Mouse (Mus musculus) lung, adult 2 months (tissue): ENCODE data around the gene Gosr1. TPM values are rescaled to one million over a fixed set of nuclear protein-coding genes. Genes with fewer than 3 reads are reported as not detected.
"Not testable (repeated sequence)": the region's sequence is repeated elsewhere in the genome, so short reads cannot be mapped to it uniquely, and the experiment has no call there.

Experiments used
- DNase-seq: peaks from one replicate; pipeline ENCODE4 v3.0.0; 2022
- H3K4me1 ChIP-seq: fragments of 200-500 bp; 2 replicates; pipeline ENCODE4 v1.6.1; 2011; ENCODE audit warnings: low read length; ENCODE audit not compliant: control insufficient read depth, insufficient read depth
- H3K4me3 ChIP-seq: fragments of 200-500 bp; replicated peaks from 2 replicates; pipeline ENCODE3; 2011; ENCODE audit warnings: low read depth, mild to moderate bottlenecking, control low read depth, low read length; ENCODE audit errors: extremely low read depth
- CTCF ChIP-seq: fragments of 200-500 bp; IDR thresholded peaks from 2 replicates; pipeline ENCODE4 v1.5.1; 2011; ENCODE audit warnings: mild to moderate bottlenecking, low read length, control low read depth; ENCODE audit not compliant: insufficient read depth
- POLR2A ChIP-seq: fragments of 200-500 bp; IDR thresholded peaks from 2 replicates; pipeline ENCODE4 v1.6.1; 2011; ENCODE audit warnings: low read depth, mild to moderate bottlenecking, control low read depth, low read length, borderline replicate concordance; ENCODE audit errors: extremely low read depth
- WGBS: fragments of 180-500 bp; shearing (Covaris S2); methylation state at CpG from one replicate; pipeline ENCODE4 v1.1.7; 2018; 5-methylcytosine and 5-hydroxymethylcytosine counted together
- polyA plus RNA-seq: library from polyadenylated mRNA; depleted of rRNA; stranded (reverse); fragments of >200 nt; gene quantifications from 2 replicates; pipeline ENCODE4 v1.2.3, GENCODE M21; 2012; rRNA removed

Gene Gosr1
- 14.3 and 21.2 TPM in 2 replicates for polyA plus RNA-seq

DNA sequence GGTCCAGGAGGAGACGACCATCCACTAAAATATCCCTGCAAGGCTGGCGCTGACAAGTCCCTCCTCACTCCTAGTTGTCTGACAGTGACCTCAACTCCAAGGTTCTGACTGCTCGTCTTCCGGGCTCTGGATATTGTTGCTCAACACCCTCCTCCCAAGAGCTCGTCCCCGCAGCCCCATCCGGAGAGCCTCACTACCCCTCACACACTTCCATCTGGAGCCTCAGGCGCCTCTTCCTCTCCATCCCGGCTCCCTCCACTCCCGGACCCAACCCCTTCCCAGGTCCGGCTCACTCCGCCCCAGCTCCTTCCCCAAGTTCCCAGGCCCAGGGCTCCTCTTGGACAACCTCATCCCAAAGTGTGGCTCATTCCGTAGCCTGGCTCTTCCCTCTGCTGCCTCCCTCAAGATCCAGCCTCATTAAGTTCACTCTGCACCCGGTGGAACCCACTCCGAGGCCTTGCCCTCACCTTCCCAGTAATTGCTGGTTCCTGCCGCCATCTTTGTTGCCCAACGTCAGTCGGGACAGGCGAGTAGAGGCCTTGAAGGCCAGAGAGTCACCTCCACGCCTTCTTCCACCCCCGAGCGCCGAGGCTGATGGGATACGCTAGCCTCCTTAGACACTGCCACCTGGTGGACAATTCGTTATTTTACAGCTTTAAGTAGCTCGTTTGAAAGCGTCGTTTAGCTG lies at the start of gene Gosr1:
Gene Gosr1, minus strand, starts transcription at position 527 of the 688 bp plus-strand sequence.
- peaks cover 2% of the 10 kb centered on the region; the same call in 1 of the 2 replicates for H3K4me1 ChIP-seq
- WGBS: under 1% methylated on average over 28 of the region's 28 CpGs
- H3K4me3 ChIP-seq: peak within 1 kb of the TSS; percentile 100
- TF ChIP-seq CTCF: peak; percentile 76
- peak; percentile 80; the same call in 1 of the 2 replicates for TF ChIP-seq POLR2A
- peak; percentile 84 for DNase-seq

DNA sequence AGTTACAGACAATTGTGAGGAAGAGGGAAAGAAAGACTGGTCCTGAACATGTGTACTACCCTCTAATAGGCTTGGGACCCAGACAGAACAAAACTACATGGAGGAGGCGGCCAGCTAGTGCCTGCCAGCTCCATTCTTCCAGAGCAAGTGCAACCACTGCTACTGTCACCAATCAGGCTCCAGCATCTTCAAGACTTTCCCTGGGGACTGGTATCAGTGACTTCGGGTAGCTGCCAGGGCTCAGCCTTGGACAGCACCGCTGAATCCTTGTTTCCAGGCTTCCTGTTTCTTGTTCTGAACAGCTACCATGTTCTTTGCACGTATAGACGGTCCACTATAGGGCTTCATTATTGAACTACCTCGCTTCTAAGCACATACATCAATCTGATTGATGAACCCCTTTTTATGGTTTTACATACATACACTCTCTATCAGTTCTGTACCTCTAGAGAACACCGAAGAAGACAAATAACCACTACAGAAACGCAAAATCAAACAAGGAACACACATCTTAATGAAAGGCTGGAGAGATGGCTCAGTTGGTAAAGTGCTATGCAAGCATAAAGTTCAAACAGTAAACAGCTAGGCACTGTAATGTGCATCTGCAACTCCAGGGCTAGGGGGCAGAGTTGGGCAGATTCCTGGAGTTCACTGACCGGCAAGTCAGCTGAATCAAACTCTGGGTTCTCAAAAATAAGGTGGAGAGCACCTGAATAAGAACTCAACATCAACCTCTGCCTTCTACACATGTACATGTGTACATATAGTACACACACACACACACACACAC lies 47.5 kb upstream of the Gosr1 start:
- 81% methylated on average over 9 of the region's 9 CpGs for WGBS
- no peak for DNase-seq
- Histone ChIP-seq H3K4me3 (no peak overlapping the region), H3K4me1 (no peaks in the 10 kb centered on the region; the same call in 1 of the 2 replicates)
- TF ChIP-seq POLR2A (no peak), CTCF (peak; percentile 63)

DNA sequence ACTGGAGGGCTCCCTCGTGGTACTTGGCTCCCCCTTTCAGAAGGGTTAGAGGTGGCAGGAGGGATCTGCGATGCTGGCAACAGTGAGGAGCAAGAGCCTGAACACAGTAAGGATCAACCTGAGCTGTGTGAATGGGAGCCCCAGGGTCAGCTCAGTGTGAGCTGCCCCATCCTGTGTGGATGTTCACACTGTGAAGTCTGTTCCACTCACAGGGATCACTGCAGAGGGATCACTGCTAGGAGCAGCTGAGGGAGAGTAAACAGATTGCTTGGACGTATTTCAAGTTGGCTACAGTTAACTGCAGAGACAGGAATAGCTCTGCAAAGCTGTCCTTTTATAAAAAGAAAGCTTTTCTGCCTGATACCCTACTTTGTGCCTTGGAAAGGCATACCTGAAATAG lies 46.1 kb upstream of the Gosr1 start:
- no peak overlapping the region for H3K4me3 ChIP-seq
- TF ChIP-seq CTCF (no peak), POLR2A (no peak)
- no peaks in the 10 kb centered on the region; the same call in 1 of the 2 replicates for H3K4me1 ChIP-seq
- DNase-seq: no peak
- WGBS: 28% methylated on average over 3 of the region's 3 CpGs

DNA sequence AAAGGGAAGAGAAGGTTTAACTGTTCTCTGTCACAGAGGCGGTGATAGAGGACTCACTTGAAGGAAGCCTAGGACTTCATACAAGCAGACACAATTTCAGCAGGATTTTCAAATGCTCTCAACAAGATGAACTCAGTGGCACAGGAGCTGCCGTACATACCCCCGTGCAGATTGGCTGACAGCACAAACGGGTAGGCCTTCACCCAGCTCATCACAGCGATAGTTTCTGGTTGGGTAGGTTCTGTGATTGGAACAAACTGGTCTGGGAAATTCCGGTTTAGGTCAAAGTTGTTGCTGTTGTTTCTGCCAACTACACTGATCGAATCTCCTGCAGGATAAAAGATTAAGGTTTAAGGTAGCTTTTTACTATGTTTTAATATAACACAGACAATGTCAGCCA lies 45.2 kb upstream of the Gosr1 start:
- TF ChIP-seq CTCF: no peak
- no peak for TF ChIP-seq POLR2A
- WGBS: 95% methylated on average over 7 of the region's 7 CpGs
- Histone ChIP-seq H3K4me3 (no peak overlapping the region), H3K4me1 (no peaks in the 10 kb centered on the region; the same call in 1 of the 2 replicates)
- DNase-seq: no peak

DNA sequence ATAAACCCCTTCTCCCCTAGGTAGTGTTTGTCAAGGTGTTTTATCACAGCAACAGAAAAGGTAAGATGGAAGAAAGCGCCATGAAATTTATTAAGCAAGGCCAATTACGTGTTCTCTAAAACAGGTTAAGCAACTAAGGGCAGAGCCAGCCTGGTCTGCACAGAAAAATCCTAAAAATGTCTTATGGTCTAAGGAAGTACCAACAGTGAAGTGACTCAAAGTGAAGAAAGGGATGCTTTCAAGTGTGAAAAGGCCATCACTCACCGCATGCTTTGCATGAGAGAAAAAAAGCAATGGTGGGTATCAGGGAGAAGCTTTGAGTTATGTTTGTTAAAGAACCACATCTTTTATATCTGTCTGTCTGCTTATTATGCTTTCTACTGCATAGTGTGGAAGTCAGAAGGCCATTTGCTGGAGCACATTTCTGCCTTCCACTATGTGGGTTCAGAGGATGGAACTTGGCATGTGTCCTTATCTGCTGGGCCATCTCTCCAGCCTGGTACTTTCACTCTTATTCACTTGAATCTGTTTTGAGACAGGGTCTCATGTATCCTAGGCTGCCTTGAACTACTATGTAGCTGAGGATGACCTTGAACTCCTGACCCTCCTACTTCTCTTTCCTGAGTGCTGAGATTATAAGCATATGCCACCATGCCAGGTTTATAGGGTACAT lies 43.8 kb upstream of the Gosr1 start:
- 90% methylated on average over 3 of the region's 3 CpGs for WGBS
- no peak for TF ChIP-seq CTCF
- TF ChIP-seq POLR2A: no peak

DNA sequence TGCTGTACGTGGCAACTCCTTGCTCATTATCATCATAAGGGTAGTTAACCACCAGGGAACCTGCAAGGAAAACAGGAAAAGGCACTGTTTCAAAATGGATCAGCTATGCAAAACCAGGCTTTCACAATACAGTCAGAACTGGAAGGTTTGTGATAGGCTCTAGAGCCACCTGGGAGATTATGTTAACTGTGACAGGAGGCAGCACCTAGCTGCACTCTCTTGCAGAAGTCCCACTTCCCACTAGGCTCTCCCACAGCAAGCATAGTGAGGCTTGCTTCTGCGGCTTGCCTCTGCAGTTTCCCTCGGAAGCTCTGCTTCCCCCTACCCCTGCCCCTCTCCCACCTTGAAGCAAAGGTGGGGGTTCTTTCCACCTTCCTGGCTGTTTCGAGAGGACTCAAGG lies 42.6 kb upstream of the Gosr1 start:
- 90% methylated on average over 4 of the region's 4 CpGs for WGBS
- no peaks in the 10 kb centered on the region; the same call in 1 of the 2 replicates for H3K4me1 ChIP-seq
- H3K4me3 ChIP-seq: no peak overlapping the region
- no peak for DNase-seq
- TF ChIP-seq CTCF (no peak), POLR2A (no peak)

More for the DNA sequence above, 43.8 kb upstream of the Gosr1 start:
- DNase-seq: no peak
- Histone ChIP-seq H3K4me3 (no peak overlapping the region), H3K4me1 (no peaks in the 10 kb centered on the region; the same call in 1 of the 2 replicates)

DNA sequence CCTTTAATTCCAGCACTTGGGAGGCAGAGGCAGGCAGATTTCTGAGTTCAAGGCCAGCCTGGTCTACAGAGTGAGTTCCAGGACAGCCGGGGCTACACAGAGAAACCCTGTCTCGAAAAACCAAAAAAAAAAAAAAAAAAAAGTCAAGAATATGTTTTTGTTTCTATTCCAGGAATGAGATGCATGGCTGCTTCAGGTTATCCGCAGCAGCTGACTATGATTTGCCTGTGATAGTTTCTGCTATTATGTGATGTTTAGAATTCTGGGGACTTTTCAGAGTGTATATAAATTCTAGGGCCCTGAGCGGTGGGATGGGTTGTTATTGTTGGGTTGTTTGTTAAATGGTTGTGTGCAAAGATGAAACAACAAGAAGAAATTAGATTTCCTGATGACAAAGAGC lies 41.7 kb upstream of the Gosr1 start:
- WGBS: 94% methylated on average over 4 of the region's 4 CpGs

DNA sequence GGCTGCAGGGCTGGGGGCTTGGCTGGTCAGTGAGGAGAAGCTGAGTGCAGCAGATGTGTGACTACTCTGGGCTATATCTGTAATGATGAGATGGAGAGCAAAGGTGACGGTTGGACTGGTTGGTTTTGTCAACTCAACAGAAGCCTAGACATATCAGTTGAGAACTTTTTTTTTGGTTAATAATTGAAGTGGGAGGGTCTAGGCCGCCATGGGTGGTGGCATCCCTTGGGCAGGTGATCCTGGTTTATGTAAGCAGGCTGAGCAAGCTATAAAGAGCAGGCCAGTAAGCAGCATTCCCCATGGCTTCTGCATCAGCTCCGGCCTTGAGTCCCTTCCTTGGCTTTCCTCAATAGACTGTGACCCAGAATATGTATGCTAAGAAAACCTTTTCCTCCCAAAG lies 39.9 kb upstream of the Gosr1 start:
- WGBS: 91% methylated on average over 3 of the region's 3 CpGs
- TF ChIP-seq POLR2A (no peak), CTCF (no peak)
- Histone ChIP-seq H3K4me1 (no peaks in the 10 kb centered on the region), H3K4me3 (no peak overlapping the region)
- DNase-seq: no peak

More for the DNA sequence above, 41.7 kb upstream of the Gosr1 start:
- H3K4me3 ChIP-seq, H3K4me1 ChIP-seq, DNase-seq: not testable (repeated sequence)

DNA sequence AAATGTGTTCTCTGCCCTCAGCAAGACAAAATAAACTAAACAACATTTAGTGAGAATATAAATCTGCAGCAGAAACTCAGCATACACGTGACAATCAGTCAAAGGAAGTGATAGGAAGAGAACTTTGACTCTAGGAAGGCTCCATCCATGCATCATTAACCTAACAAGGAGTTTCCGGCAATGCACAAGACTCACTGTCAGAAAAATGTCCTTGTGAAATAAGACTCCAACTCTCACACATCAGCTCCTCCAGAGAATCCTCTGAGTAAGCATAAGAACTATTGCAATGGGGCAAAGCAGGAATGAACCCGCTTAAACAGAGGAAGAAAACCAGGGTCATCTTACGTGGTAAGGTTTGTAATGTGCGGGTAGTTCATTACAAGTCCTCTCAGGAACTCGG lies 33.9 kb upstream of the Gosr1 start:
- Histone ChIP-seq H3K4me3 (no peak overlapping the region), H3K4me1 (no peaks in the 10 kb centered on the region)
- DNase-seq: no peak
- WGBS: 83% methylated on average over 6 of the region's 6 CpGs
- TF ChIP-seq POLR2A (no peak), CTCF (no peak)
